Mouse (Mus musculus): ENCODE results near the gene Lrrc74b.

DNA sequence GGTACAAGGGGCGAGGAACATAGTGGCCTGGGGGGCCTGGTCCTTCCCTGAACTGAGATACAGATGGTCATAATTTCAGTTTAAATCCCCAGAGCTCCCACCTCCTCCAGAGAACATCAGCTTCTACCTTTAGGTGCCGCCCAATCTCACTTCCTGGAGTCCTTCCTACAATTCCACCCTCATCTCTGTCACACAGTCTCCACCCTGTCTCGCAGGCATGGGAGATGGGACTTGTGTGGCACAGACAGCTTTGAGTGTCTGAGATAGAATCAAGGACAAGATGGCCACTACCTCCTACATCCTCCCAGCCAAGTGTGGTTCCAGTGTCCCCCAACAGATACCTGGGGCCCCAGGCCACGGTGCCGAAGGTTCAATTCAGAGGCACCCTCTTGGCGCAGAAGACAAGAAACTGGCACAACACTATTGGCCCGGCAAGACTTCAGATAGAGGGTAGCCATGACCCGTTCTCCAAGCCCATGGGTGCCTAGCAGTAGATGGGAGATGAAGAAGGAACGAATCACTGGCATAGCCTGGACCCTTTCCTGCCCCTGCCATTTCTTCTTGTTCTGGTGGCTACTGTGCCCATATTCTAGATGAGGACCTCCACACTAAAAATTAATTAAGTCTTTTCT lies 1.5 kb downstream of the Lrrc74b start:
- TF ChIP-seq POLR2A (IDR thresholded peaks at IDR 0.05; ENCODE audit: borderline replicate concordance, control insufficient read depth, low read depth, low read length) = no peak
- TF ChIP-seq CTCF (IDR thresholded peaks at IDR 0.05; ENCODE audit: control insufficient read depth, insufficient read depth, low read length) = no peak
